Mouse (Mus musculus) midbrain, embryonic 14.5 days (tissue): ENCODE measurements around the gene Psenen. TPM values are rescaled to one million over a fixed set of nuclear protein-coding genes. Genes with fewer than 3 reads are reported as not detected.
A peak's percentile ranks its signal among the peaks of the same experiment; 100 is the strongest.

Experiments used
- ATAC-seq: fragments of 200-750 bp; cut with Nextera tagmentation; 2 replicates; pipeline ENCODE4 v1.8.0; 2017; ENCODE audit warnings: moderate number of reproducible peaks, moderate library complexity; ENCODE audit not compliant: low FRiP score, low TSS enrichment
- DNase-seq: peaks from one replicate; pipeline ENCODE4 v3.0.0-alpha.2; 2015
- H3K27ac ChIP-seq: fragments of 300-500 bp; sonication (generic); replicated peaks from 2 replicates; pipeline ENCODE4 v1.5.1; 2014; ENCODE audit warnings: mild to moderate bottlenecking, low read depth, low read length, moderate library complexity
- H3K27me3 ChIP-seq: fragments of 300-500 bp; sonication (generic); 2 replicates; pipeline ENCODE4 v1.6.1; 2014; ENCODE audit warnings: low read length, control low read depth, mixed read lengths; ENCODE audit not compliant: control insufficient read depth, insufficient read depth
- H3K36me3 ChIP-seq: fragments of 300-500 bp; sonication (generic); 2 replicates; pipeline ENCODE4 v1.6.1; 2014; ENCODE audit warnings: low read length, control low read depth; ENCODE audit not compliant: control insufficient read depth, insufficient read depth
- H3K4me1 ChIP-seq: fragments of 300-500 bp; sonication (generic); 2 replicates; pipeline ENCODE4 v1.6.1; 2014; ENCODE audit warnings: mild to moderate bottlenecking, antibody characterized with exemption, low read length, control low read depth; ENCODE audit not compliant: control insufficient read depth, insufficient read depth
- H3K4me2 ChIP-seq: fragments of 300-500 bp; sonication (generic); 2 replicates; pipeline ENCODE4 v1.6.1; 2014; ENCODE audit warnings: mild to moderate bottlenecking, low read length, moderate library complexity
- H3K4me3 ChIP-seq: fragments of 300-500 bp; sonication (generic); replicated peaks from 2 replicates; pipeline ENCODE4 v1.5.1; 2014; ENCODE audit warnings: low read depth, low read length
- H3K9ac ChIP-seq: fragments of 300-500 bp; sonication (generic); replicated peaks from 2 replicates; pipeline ENCODE4 v1.6.1; 2014; ENCODE audit warnings: mild to moderate bottlenecking, low read length, moderate library complexity
- H3K9me3 ChIP-seq: fragments of 300-500 bp; sonication (generic); 2 replicates; pipeline ENCODE4 v1.6.1; 2016; ENCODE audit warnings: low read length, control low read depth, mixed read lengths; ENCODE audit not compliant: control insufficient read depth
- WGBS: fragments of 180-500 bp; shearing (Covaris S2); extraction: QIAGEN DNeasy Blood & Tissue Kit; methylation state at CpG from one replicate; pipeline ENCODE4 v1.1.7; 2014; 5-methylcytosine and 5-hydroxymethylcytosine counted together
- polyA plus RNA-seq: library from polyadenylated mRNA; unstranded; fragments of >200 nt; fragmentation: Nextera tagmentation; extraction: Ambion mirVana; gene quantifications from 2 replicates; pipeline ENCODE4 v1.2.1, GENCODE M21; 2014

Gene Psenen
- polyA plus RNA-seq = 99.1 and 135 TPM in 2 replicates

DNA sequence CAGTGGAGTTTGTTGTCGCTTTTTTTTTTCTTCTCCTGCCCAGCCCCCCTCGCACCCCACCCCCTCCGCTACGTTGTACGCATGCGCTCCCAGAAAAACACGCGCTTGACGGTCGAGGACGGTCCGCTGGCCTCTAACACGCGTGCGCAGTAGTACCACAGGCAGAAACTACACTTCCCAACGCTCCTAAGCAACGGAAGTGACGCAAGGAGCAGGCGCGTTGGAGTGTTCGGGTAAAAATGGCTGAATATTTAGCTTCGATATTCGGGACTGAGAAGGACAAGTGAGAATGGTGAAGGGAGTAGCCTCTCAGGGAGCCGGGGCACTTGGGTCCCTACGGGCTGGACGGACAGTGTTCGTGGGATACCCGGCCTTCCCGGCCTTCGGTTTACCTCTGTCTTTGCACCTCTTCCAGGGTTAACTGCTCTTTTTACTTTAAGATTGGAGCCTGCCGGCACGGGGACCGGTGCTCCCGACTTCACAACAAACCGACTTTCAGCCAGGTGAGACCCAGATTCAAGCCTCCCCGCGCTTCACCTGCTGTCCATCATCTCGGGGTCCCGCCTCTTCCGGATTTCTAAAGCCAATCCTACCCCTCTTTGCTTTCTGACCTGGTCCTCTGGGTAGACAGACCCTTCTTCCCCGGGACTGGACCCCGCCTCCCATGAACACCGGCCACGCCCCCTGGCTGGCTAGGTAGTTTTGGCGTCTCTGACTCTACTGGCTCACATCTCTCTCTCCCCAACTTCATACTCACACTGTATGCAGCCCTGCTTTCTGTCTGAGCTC lies at the start of gene Psenen, which contains the start of the genes U2af1l4 and Gm49396:
Gene Psenen, minus strand, starts transcription at position 511 of the 789 bp plus-strand sequence.
Gene U2af1l4, plus strand, starts transcription at position 185 of the 789 bp plus-strand sequence.
Gene Gm49396, plus strand, starts transcription at position 228 of the 789 bp plus-strand sequence.
- Histone ChIP-seq H3K4me2 (peak within 1 kb of the TSS; percentile 83), H3K27me3 (no peaks in the 10 kb centered on the region), H3K9me3 (no peaks in the 10 kb centered on the region), H3K4me1 (peaks cover 19% of the 10 kb centered on the region), H3K27ac (peak within 1 kb of the TSS; percentile 92), H3K36me3 (peaks cover 30% of the 10 kb centered on the region), H3K4me3 (peak within 1 kb of the TSS; percentile 80), H3K9ac (peak within 1 kb of the TSS; percentile 68)
- ATAC-seq (peak; percentile 89), DNase-seq (peak; percentile 100)
- WGBS = under 1% methylated on average over 45 of the region's 45 CpGs

DNA sequence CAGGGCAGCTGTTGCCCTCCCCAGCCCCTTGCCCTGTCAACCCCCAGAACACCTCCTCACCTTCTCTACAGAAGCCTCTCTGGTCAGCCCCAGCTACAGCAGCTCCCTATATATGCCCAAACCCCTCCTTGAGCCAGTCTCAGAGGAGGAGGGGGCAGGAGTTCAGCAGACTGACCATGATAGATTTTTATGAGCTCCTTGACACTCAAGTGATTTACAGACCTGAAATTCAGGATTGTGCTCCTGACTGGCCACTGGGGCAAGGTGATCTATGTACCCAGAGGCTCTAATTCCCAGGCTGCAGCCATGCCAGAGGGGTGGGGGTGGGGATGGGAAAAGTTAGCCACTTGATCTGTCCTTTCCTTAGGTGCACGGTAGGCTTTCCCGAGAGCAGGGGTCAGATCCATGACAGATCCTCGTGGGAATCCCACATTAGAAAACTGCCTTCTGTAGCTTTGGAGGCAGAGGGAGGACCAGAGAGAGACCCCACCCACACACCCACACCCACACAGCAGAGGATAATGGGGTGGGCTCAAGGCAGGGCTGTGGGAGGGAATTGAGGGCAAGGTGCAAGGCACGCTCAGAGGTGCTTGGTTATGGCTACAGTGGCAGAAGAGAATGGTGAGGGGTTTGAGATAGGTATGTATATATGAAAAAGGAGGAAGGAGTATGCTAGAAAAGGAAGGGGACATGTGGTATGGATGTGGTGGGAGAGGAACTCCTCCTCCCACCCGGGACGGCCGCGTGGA lies 49.4 kb upstream of the Psenen start, which contains the start of gene Upk1a:
Gene Upk1a, minus strand, starts transcription at position 194 of the 749 bp plus-strand sequence.
- no peak within 1 kb of the TSS for H3K9ac ChIP-seq
- DNase-seq (no peak), ATAC-seq (no peak)
- H3K9me3 ChIP-seq = no peaks in the 10 kb centered on the region
- H3K4me1 ChIP-seq = no peaks in the 10 kb centered on the region
- H3K27ac ChIP-seq = no peak within 1 kb of the TSS
- WGBS = 77% methylated on average over 8 of the region's 8 CpGs
- H3K27me3 ChIP-seq = no peaks in the 10 kb centered on the region
- H3K36me3 ChIP-seq = peaks cover 29% of the 10 kb centered on the region
- no peak within 1 kb of the TSS for H3K4me2 ChIP-seq
- no peak within 1 kb of the TSS for H3K4me3 ChIP-seq

DNA sequence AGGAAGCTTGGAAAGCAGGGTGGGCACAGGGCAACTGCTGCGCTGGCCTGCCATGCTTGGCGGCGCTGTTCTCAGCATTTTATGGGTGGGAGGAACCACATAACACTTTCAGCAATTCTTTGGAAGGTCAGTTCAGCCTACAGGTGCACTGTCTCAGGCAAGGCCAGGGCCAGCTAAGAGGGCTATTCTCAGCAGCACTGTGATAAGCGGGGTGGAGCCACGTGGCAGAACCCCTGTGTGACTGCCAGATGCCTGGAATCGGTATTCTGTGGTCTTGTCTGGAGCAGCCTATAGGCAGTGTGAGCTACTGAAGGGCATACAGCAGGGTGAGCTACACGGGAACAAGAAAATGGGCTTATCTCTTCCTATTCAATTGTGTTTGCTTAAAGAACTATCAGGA lies 46.6 kb upstream of the Psenen start:
- H3K4me2 ChIP-seq = no peak overlapping the region
- 57% methylated on average over 7 of the region's 7 CpGs for WGBS
- H3K27me3 ChIP-seq = no peaks in the 10 kb centered on the region
- H3K27ac ChIP-seq = no peak overlapping the region
- no peak overlapping the region for H3K4me3 ChIP-seq
- no peaks in the 10 kb centered on the region for H3K9me3 ChIP-seq
- no peaks in the 10 kb centered on the region for H3K4me1 ChIP-seq
- no peak overlapping the region for H3K9ac ChIP-seq
- ATAC-seq = no peak
- H3K36me3 ChIP-seq = 0 out of 2 replicates have a peak, but pooled peaks cover 1% of the 10 kb centered on the region
- no peak for DNase-seq

DNA sequence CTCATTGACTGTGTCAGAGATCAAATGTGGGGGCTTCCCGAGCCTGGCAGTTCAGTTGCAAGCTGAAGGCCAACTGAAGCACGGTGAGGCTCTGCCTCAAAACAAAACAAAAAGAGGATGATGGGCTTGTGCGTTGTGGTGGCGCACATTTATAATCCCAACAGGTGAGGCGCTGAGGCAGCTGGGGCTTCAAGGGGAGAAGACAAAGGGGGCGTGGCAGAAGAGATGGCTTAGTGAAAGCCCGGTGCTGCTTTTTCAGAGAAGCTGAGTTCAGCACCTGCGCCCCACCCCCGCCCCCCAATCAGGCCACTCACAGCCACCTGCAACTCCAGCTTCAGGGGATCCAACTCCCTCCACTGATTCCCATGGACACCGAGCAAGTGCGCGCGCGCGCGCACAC lies 45.0 kb upstream of the Psenen start:
- Histone ChIP-seq H3K4me3 (no peak overlapping the region), H3K9me3 (no peaks in the 10 kb centered on the region), H3K27me3 (no peaks in the 10 kb centered on the region), H3K4me1 (no peaks in the 10 kb centered on the region), H3K36me3 (no peaks in the 10 kb centered on the region), H3K27ac (no peak overlapping the region), H3K9ac (no peak overlapping the region), H3K4me2 (no peak overlapping the region)
- 50% methylated on average over 16 of the region's 16 CpGs for WGBS
- DNase-seq (no peak), ATAC-seq (no peak)

DNA sequence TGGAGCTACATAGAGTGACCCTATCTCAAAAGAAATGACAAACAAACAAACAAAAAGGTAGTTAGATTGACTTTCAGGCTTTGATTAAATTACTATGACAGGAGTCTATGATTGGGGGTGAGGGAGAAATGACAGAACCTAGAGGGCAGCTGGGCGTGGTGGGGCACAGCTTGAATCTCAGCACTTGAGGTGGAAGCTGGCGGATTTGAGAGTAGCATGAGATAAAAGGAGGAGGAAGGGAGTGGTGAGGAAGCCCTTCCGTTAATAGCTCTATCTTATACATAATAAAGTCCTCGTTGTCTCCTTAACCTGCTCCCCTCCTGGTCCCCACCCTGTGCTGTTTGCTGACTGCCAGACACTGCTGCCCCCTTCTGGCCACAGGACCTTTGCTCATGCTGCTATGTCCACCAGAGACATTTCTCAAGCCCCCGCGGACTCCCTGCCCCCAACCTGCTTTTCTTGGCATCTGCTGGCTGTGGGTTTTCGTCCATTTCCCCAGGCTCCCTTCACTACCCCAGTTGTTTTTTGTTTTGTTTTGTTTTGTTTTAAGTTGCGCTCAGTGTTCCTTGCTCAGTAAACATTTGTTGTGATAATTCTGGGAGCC lies 44.4 kb upstream of the Psenen start:
- Histone ChIP-seq H3K4me2 (no peak overlapping the region), H3K9me3 (no peaks in the 10 kb centered on the region), H3K36me3 (no peaks in the 10 kb centered on the region), H3K27ac (no peak overlapping the region), H3K4me3 (no peak overlapping the region), H3K27me3 (no peaks in the 10 kb centered on the region), H3K4me1 (no peaks in the 10 kb centered on the region), H3K9ac (no peak overlapping the region)
- DNase-seq (peak; percentile 63), ATAC-seq (no peak; the same call in 1 of the 2 replicates)
- 28% methylated on average over 8 of the region's 8 CpGs for WGBS

DNA sequence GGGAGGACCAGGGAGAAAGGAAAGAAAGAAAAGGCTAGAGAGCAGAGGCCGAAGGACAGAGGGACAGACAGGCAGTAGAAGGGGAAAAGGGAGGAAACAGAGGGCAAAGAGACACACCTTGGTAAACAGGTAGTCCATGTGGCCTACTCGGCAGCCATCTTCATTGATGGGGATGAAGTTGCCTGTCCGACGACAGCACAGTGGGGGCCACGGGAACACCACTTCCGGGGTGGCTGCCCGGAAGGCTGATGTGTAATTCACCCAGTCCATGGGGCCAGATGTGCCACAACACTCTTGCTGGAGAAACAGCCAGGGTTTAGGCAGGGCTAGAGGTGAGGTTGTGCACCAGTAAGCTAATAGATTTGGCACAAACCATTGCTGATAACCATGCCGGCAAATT lies 41.5 kb upstream of the Psenen start:
- H3K27me3 ChIP-seq = no peaks in the 10 kb centered on the region
- DNase-seq (no peak), ATAC-seq (no peak)
- 87% methylated on average over 8 of the region's 8 CpGs for WGBS
- no peak overlapping the region for H3K9ac ChIP-seq
- H3K4me1 ChIP-seq = no peaks in the 10 kb centered on the region
- H3K4me3 ChIP-seq = no peak overlapping the region
- H3K4me2 ChIP-seq = no peak overlapping the region
- H3K27ac ChIP-seq = no peak overlapping the region
- H3K36me3 ChIP-seq = no peaks in the 10 kb centered on the region
- no peaks in the 10 kb centered on the region for H3K9me3 ChIP-seq

DNA sequence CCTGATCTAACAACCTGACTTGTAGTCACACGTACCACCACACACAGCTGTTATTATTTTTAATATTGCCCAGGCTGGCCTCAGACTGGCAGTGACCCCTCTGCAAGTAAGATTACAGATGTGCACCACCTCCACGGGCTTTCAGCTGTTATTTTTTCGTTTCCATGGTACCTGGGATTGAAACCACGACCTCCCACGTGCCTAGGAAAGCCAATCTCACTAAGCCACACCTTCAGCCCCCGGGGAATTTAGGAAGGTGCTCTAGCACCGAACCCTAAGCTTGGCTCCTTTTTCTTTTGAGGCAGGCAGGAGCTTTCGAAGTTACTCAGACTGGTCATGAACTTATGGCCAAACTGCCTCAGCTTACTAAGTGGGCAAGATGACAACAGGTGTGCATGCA lies 41.0 kb upstream of the Psenen start:
- WGBS = 64% methylated on average over 8 of the region's 8 CpGs
- ATAC-seq (no peak), DNase-seq (no peak)
- H3K27me3 ChIP-seq = no peaks in the 10 kb centered on the region
- H3K27ac ChIP-seq = no peak overlapping the region
- H3K9me3 ChIP-seq = no peaks in the 10 kb centered on the region
- H3K4me1 ChIP-seq = 0 out of 2 replicates have a peak, but pooled peaks cover 3% of the 10 kb centered on the region
- no peak overlapping the region for H3K9ac ChIP-seq
- H3K4me2 ChIP-seq = no peak overlapping the region
- no peaks in the 10 kb centered on the region for H3K36me3 ChIP-seq
- no peak overlapping the region for H3K4me3 ChIP-seq

DNA sequence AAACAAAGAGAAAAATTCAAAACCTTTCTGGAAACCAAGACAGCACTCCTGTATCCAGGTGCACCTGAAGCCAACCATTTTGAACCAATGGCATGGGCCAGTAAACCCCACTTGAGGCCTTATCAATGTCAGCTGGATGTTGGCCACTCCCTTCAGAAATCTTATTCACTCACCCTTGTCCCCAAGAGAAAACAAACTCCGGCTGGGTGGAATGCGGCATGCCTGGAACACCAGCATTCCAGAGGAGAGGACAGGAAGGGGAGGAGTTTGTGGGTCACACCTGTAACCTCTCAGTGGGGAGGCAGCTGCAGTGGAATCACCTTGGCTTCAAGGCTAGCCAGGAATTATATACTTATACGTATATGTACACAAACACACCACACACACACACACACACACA lies 39.2 kb upstream of the Psenen start:
- WGBS = 66% methylated on average over 3 of the region's 3 CpGs
- H3K9me3 ChIP-seq = no peaks in the 10 kb centered on the region
- no peak overlapping the region for H3K4me2 ChIP-seq
- H3K27ac ChIP-seq = no peak overlapping the region
- H3K9ac ChIP-seq = no peak overlapping the region
- DNase-seq (no peak), ATAC-seq (no peak)
- H3K36me3 ChIP-seq = no peaks in the 10 kb centered on the region
- no peak overlapping the region for H3K4me3 ChIP-seq
- H3K4me1 ChIP-seq = 0 out of 2 replicates have a peak, but pooled peaks cover 3% of the 10 kb centered on the region
- H3K27me3 ChIP-seq = no peaks in the 10 kb centered on the region
